Mouse (Mus musculus): ENCODE data around the gene Polr2c. TPM values are rescaled to one million over a fixed set of nuclear protein-coding genes. Genes with fewer than 3 reads are reported as not detected.

Gene Polr2c
- polyA plus RNA-seq, 1 experiment from 2014 or later: 129 TPM

GRCm38 (mm10) chr8:94869146-94869545 lies 11.9 kb downstream of the Polr2c start:
- no peak overlapping the region for H3K4me2 ChIP-seq (ENCODE audit: low read length)

GRCm38 (mm10) chr8:94870003-94870402 lies 12.8 kb downstream of the Polr2c start:
- peaks cover 20% of the 10 kb centered on the region for H3K4me1 ChIP-seq (replicated peaks; ENCODE audit: insufficient read depth, low read length)
- no peak for ATAC-seq (replicated peaks; ENCODE audit: low FRiP score, low read depth)
- no peak for TF ChIP-seq CTCF (IDR thresholded peaks at IDR 0.05; ENCODE audit: low read depth)

More at GRCm38 (mm10) chr8:94869146-94869545, 11.9 kb downstream of the Polr2c start:
- Histone ChIP-seq H3K27ac (no peak overlapping the region), H3K9me3 (replicated peaks; ENCODE audit: low read length) (no peaks in the 10 kb centered on the region), H3K9ac (ENCODE audit: low read depth, low read length) (no peak overlapping the region), H3K36me3 (ENCODE audit: insufficient read depth, low read length) (peaks cover 20% of the 10 kb centered on the region; the same call in 1 of the 2 replicates), H3K4me1 (replicated peaks; ENCODE audit: insufficient read depth, low read length) (peaks cover 15% of the 10 kb centered on the region), H3K27me3 (ENCODE audit: insufficient read depth, low read length) (no peaks in the 10 kb centered on the region), H3K4me3 (replicated peaks; ENCODE audit: low read depth, low read length) (no peak overlapping the region)
- DNase-seq (ENCODE audit: low spot score) (no peak), ATAC-seq (replicated peaks; ENCODE audit: low FRiP score, low read depth) (no peak)
- 79% methylated on average over 7 of the region's 7 CpGs for WGBS
- no peak for TF ChIP-seq CTCF (IDR thresholded peaks at IDR 0.05; ENCODE audit: low read depth)

GRCm38 (mm10) chr8:94870474-94871107 lies 13.3 kb downstream of the Polr2c start:
- TF ChIP-seq CTCF (IDR thresholded peaks at IDR 0.05; ENCODE audit: low read depth): no peak
- ATAC-seq (replicated peaks; ENCODE audit: low FRiP score, low read depth) (no peak), DNase-seq (ENCODE audit: low spot score) (no peak)
- Histone ChIP-seq H3K9me3 (replicated peaks; ENCODE audit: low read length) (no peaks in the 10 kb centered on the region), H3K36me3 (ENCODE audit: insufficient read depth, low read length) (peaks cover 8% of the 10 kb centered on the region; the same call in 1 of the 2 replicates), H3K27me3 (ENCODE audit: insufficient read depth, low read length) (no peaks in the 10 kb centered on the region), H3K27ac (0 out of 2 replicates have a peak overlapping the region, but pooled peaks have one; percentile 69), H3K4me2 (ENCODE audit: low read length) (peak overlapping the region; percentile 84), H3K4me3 (replicated peaks; ENCODE audit: low read depth, low read length) (peak overlapping the region; percentile 40), H3K4me1 (replicated peaks; ENCODE audit: insufficient read depth, low read length) (peaks cover 26% of the 10 kb centered on the region), H3K9ac (ENCODE audit: low read depth, low read length) (peak overlapping the region; percentile 54)
- 6% methylated on average over 22 of the region's 22 CpGs for WGBS

More at GRCm38 (mm10) chr8:94870003-94870402, 12.8 kb downstream of the Polr2c start:
- DNase-seq (ENCODE audit: low spot score): no peak
- Histone ChIP-seq H3K27ac (no peak overlapping the region), H3K4me3 (replicated peaks; ENCODE audit: low read depth, low read length) (peak overlapping the region; percentile 40; the same call in 1 of the 2 replicates), H3K9me3 (replicated peaks; ENCODE audit: low read length) (no peaks in the 10 kb centered on the region), H3K27me3 (ENCODE audit: insufficient read depth, low read length) (no peaks in the 10 kb centered on the region), H3K36me3 (ENCODE audit: insufficient read depth, low read length) (peaks cover 14% of the 10 kb centered on the region; the same call in 1 of the 2 replicates), H3K4me2 (ENCODE audit: low read length) (peak overlapping the region; percentile 84; the same call in 1 of the 2 replicates), H3K9ac (ENCODE audit: low read depth, low read length) (peak overlapping the region; percentile 54; the same call in 1 of the 2 replicates)
- 29% methylated on average over 4 of the region's 4 CpGs for WGBS

- Histone ChIP-seq H3K4me3 (replicated peaks; ENCODE audit: low read depth, low read length) (peak overlapping the region; percentile 40), H3K4me1 (replicated peaks; ENCODE audit: insufficient read depth, low read length) (peaks cover 28% of the 10 kb centered on the region), H3K36me3 (ENCODE audit: insufficient read depth, low read length) (peaks cover 6% of the 10 kb centered on the region; the same call in 1 of the 2 replicates), H3K27me3 (ENCODE audit: insufficient read depth, low read length) (no peaks in the 10 kb centered on the region), H3K4me2 (ENCODE audit: low read length) (peak overlapping the region; percentile 84), H3K27ac (peak overlapping the region; percentile 69), H3K9me3 (replicated peaks; ENCODE audit: low read length) (no peaks in the 10 kb centered on the region), H3K9ac (ENCODE audit: low read depth, low read length) (peak overlapping the region; percentile 54)
- WGBS: under 1% methylated on average over 7 of the region's 7 CpGs
- DNase-seq (ENCODE audit: low spot score): peak; percentile 89
- ATAC-seq (replicated peaks; ENCODE audit: low FRiP score, low read depth): peak; percentile 75
- TF ChIP-seq CTCF (IDR thresholded peaks at IDR 0.05; ENCODE audit: low read depth): no peak
Observed at GRCm38 (mm10) chr8:94871108-94871894, 14.1 kb downstream of the Polr2c start.

GRCm38 (mm10) chr8:94872156-94872555 lies 14.9 kb downstream of the Polr2c start:
- no peak overlapping the region for H3K4me3 ChIP-seq (replicated peaks; ENCODE audit: low read depth, low read length)
- ATAC-seq (replicated peaks; ENCODE audit: low FRiP score, low read depth) (no peak), DNase-seq (ENCODE audit: low spot score) (no peak)
- no peak overlapping the region for H3K9ac ChIP-seq (ENCODE audit: low read depth, low read length)
- H3K27me3 ChIP-seq (ENCODE audit: insufficient read depth, low read length): no peaks in the 10 kb centered on the region
- 0 out of 2 replicates have a peak overlapping the region, but pooled peaks have one; percentile 84 for H3K4me2 ChIP-seq (ENCODE audit: low read length)
- 58% methylated on average over 3 of the region's 3 CpGs for WGBS
- H3K36me3 ChIP-seq (ENCODE audit: insufficient read depth, low read length): peaks cover 6% of the 10 kb centered on the region; the same call in 1 of the 2 replicates
- no peaks in the 10 kb centered on the region for H3K9me3 ChIP-seq (replicated peaks; ENCODE audit: low read length)
- no peak for TF ChIP-seq CTCF (IDR thresholded peaks at IDR 0.05; ENCODE audit: low read depth)
- peak overlapping the region; percentile 69; the same call in 1 of the 2 replicates for H3K27ac ChIP-seq
- H3K4me1 ChIP-seq (replicated peaks; ENCODE audit: insufficient read depth, low read length): peaks cover 28% of the 10 kb centered on the region

- H3K4me1 ChIP-seq (replicated peaks; ENCODE audit: insufficient read depth, low read length): peaks cover 28% of the 10 kb centered on the region
- 0 out of 2 replicates have a peak overlapping the region, but pooled peaks have one; percentile 69 for H3K27ac ChIP-seq
- no peaks in the 10 kb centered on the region for H3K9me3 ChIP-seq (replicated peaks; ENCODE audit: low read length)
- peaks cover 2% of the 10 kb centered on the region; the same call in 1 of the 2 replicates for H3K36me3 ChIP-seq (ENCODE audit: insufficient read depth, low read length)
- DNase-seq (ENCODE audit: low spot score) (no peak), ATAC-seq (replicated peaks; ENCODE audit: low FRiP score, low read depth) (no peak)
- TF ChIP-seq CTCF (IDR thresholded peaks at IDR 0.05; ENCODE audit: low read depth): no peak
- H3K4me2 ChIP-seq (ENCODE audit: low read length): 0 out of 2 replicates have a peak overlapping the region, but pooled peaks have one; percentile 84
- H3K27me3 ChIP-seq (ENCODE audit: insufficient read depth, low read length): no peaks in the 10 kb centered on the region
- no peak overlapping the region for H3K4me3 ChIP-seq (replicated peaks; ENCODE audit: low read depth, low read length)
- WGBS: 81% methylated on average over 2 of the region's 2 CpGs
- H3K9ac ChIP-seq (ENCODE audit: low read depth, low read length): no peak overlapping the region
Observed at GRCm38 (mm10) chr8:94872576-94872975, 15.3 kb downstream of the Polr2c start.

Data from kidney, postnatal 0 days (tissue).